Mouse (Mus musculus): ENCODE data around the gene Rad50.

GRCm38 (mm10) chr11:53604983-53605382, 102.1 kb downstream of the Rad50 start:
- TF ChIP-seq POLR2A (IDR thresholded peaks at IDR 0.05; ENCODE audit: borderline replicate concordance, low read depth, low read length) (no peak), CTCF (IDR thresholded peaks at IDR 0.05; ENCODE audit: low read depth, low read length) (no peak)

Measured in bone marrow macrophage, adult 2 months (primary cell).